Mouse (Mus musculus): ENCODE measurements around the gene Gm36176.

The Gm36176 gene

DNA sequence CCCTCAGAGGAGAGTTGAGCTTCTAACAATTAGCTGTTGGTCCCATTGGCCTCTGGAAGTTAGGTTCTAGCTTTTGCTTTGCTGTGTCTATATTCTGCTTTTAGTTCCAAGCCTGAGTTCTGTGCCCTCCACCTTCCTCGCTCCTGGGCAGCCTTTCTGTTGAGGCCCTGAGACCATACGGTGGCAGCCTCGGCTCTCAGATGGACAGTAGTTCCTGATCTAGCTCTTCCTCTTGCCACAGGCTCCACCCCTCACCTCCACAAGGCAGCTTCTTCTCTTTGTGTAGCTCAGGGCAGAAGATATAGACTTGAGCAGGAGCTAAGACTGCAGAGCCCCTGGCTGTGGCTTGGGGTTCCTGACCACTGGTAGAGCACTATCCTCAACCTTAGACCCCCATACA, 33.7 kb downstream of the Gm36176 start:
- ATAC-seq (ENCODE audit: low TSS enrichment), result no peak

DNA sequence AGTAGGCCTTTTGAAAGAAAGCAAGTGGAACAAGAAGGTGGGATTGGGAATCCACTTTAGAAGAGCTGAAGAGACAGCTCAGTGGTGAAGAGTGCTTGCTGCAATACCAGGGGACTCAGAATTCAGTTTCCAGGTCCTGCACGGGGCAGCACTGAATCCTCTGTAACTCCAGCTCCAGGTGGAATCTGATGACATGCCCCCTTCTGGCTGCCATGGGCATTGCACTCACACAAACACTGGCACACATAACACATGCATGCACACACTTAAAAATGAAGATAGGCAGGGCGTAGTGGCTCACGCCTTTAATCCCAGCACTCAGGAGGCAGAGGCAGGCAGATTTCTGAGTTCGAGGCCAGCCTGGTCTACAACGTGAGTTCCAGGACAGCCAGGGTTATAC, 36.0 kb downstream of the Gm36176 start:
- ATAC-seq (ENCODE audit: low TSS enrichment), result no peak

DNA sequence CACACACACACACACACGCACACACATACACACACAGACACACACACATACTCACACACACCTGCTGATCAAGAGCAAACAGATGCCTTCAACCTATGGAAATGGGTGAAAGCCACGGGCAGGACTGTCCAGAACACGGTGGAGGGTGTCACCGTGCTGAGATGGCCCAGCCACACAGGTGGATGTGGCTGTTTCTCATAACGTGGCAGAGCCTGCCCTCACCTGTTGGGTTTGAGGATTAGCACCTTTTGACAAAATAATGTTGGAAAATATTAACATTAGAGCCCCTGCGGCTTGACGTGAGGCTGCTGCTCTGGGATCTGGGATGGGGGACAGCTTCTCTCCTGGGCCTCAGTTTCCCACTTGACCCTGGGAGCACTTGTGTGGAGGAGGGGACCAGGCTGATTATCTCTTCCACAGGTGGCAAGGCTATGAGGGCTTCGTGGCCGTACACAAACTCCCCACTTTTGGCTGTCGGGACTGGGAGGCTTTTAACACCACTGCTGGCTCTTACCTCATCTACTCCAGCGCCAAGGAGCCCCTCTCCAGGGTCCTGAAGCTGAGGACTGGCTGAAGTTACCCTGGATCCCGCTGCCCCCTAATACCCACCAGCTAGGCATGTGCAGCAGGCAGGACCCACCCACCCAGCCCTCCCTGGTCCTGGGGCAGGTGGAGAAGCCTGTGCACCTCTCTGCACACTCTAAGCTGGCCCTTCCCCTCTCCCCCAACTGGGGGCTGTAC, 39.6 kb downstream of the Gm36176 start:
- no peak for ATAC-seq (ENCODE audit: low TSS enrichment)

GRCm38 (mm10) chr10:77890987-77891565, 44.5 kb downstream of the Gm36176 start:
- no peak for ATAC-seq (ENCODE audit: low TSS enrichment)

GRCm38 (mm10) chr10:77895562-77895961, 49.0 kb downstream of the Gm36176 start:
- ATAC-seq (ENCODE audit: low TSS enrichment), result no peak

Data from frontal cortex, adult (tissue).